Mouse (Mus musculus): Measurements from ENCODE around the gene Vrk3. TPM values are rescaled to one million over a fixed set of nuclear protein-coding genes. Genes with fewer than 3 reads are reported as not detected.

The Vrk3 gene
- total RNA-seq (2023): 10 to 100 TPM; 49.1 to 59.2 TPM

GRCm38 (mm10) chr7:44748101-44749044 lies at the start of gene Vrk3:
TSS of gene Vrk3 (plus strand) at chr7:44748413.

DNA sequence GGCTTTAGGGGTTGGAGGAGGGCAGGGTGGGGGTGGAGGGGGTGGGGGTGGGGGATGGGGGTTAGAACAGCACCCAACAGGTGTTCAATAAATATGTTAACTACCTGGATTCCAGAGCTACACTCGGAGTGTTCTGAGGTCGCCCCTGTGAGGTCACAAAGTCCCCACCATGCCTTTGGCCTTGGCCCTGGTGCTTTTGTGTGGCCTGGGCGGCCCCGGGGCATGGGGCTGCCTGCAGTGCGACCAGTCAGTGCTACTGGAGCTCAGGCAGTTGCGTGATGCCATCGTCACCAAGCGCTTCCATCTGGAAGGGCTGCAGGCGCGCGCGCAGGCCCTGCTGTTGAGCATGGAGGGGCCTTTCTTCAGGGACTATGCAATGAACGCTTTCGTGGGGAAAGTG lies 39.6 kb upstream of the Vrk3 start, which contains the start of gene Izumo2:
TSS of gene Izumo2 (plus strand) at position 169 of the 400 bp plus-strand sequence.

GRCm38 (mm10) chr7:44750950-44751349 lies 2.7 kb downstream of the Vrk3 start, which contains the start of gene Zfp473:
TSS of gene Zfp473 (minus strand) at chr7:44751050.

GRCm38 (mm10) chr7:44815721-44816469 lies 67.7 kb downstream of the Vrk3 start, which contains the start of the genes Nup62 and Il4i1:
TSS of gene Nup62 (plus strand) at chr7:44816088.
TSS of gene Il4i1 (plus strand) at chr7:44816387.

GRCm38 (mm10) chr7:44816470-44817021 lies 68.3 kb downstream of the Vrk3 start, which contains the start of gene Atf5:
TSS of gene Atf5 (minus strand) at chr7:44816658.

Other genes with a start within 250 kb of the Vrk3 start
- gene Mybpc2, start 223.8 kb upstream of the Vrk3 start, total RNA-seq (2023): under 1 TPM; 0.13 to 0.46 TPM
- gene Spib, start 216.3 kb upstream of the Vrk3 start, total RNA-seq (2023): 10 to 100 TPM in 1 of 2 experiments, 1 to 10 TPM in 1; 4.6 to 14.6 TPM
- gene Pold1, start 199.6 kb upstream of the Vrk3 start, total RNA-seq (2023): 10 to 100 TPM; 46.1 to 62.2 TPM
- 100 to 1,000 TPM; 311 to 353 TPM for gene Nr1h2, start 194.5 kb upstream of the Vrk3 start, total RNA-seq (2023)
- 100 to 1,000 TPM; 144 to 183 TPM for gene Napsa, start 176.0 kb upstream of the Vrk3 start, total RNA-seq (2023)
- gene Kcnc3, start 157.7 kb upstream of the Vrk3 start, total RNA-seq (2023): under 1 TPM; 0.67 to 0.86 TPM
- gene Myh14, start 77.6 kb upstream of the Vrk3 start, total RNA-seq (2023): not detected
- not detected for gene Izumo2, start 39.7 kb upstream of the Vrk3 start, total RNA-seq (2023)
- gene Zfp473, start 2.6 kb downstream of the Vrk3 start, total RNA-seq (2023): 1 to 10 TPM; 1.0 to 1.7 TPM
- gene Nup62, start 67.7 kb downstream of the Vrk3 start, total RNA-seq (2023): 10 to 100 TPM; 50.3 to 52.5 TPM
- 1 to 10 TPM in 1 of 2 experiments, under 1 TPM in 1; 0.64 to 1.8 TPM for gene Il4i1, start 68.0 kb downstream of the Vrk3 start, total RNA-seq (2023)
- gene Atf5, start 68.2 kb downstream of the Vrk3 start, total RNA-seq (2023): 1 to 10 TPM; 4.9 to 6.0 TPM
- 10 to 100 TPM; 14.1 to 15.2 TPM for gene Akt1s1, start 100.6 kb downstream of the Vrk3 start, total RNA-seq (2023)
- 10 to 100 TPM; 32.1 to 45.3 TPM for gene Tbc1d17, start 100.7 kb downstream of the Vrk3 start, total RNA-seq (2023)
- 100 to 1,000 TPM; 390 to 443 TPM for gene Pnkp, start 108.7 kb downstream of the Vrk3 start, total RNA-seq (2023)
- gene Ptov1, start 121.4 kb downstream of the Vrk3 start, total RNA-seq (2023): 10 to 100 TPM; 32.3 to 33.9 TPM
- 10 to 100 TPM; 36.9 to 38.1 TPM for gene Med25, start 144.3 kb downstream of the Vrk3 start, total RNA-seq (2023)
- gene Fuz, start 147.7 kb downstream of the Vrk3 start, total RNA-seq (2023): 1 to 10 TPM; 4.6 to 6.1 TPM
- gene Ap2a1, start 181.1 kb downstream of the Vrk3 start, total RNA-seq (2023): 10 to 100 TPM; 61.7 to 69.2 TPM
- not detected for gene Tsks, start 194.8 kb downstream of the Vrk3 start, total RNA-seq (2023)
- under 1 TPM; 0.33 to 0.53 TPM for gene Cpt1c, start 226.4 kb downstream of the Vrk3 start, total RNA-seq (2023)
- gene Prmt1, start 238.2 kb downstream of the Vrk3 start, total RNA-seq (2023): 10 to 100 TPM; 79.2 to 80.4 TPM
- gene Irf3, start 249.2 kb downstream of the Vrk3 start, total RNA-seq (2023): 10 to 100 TPM; 55.8 to 60.1 TPM